Mouse (Mus musculus) G1E (cell line): ENCODE measurements around the gene Rere. TPM values are rescaled to one million over a fixed set of nuclear protein-coding genes. Genes with fewer than 3 reads are reported as not detected.
A peak's percentile ranks its signal among the peaks of the same experiment; 100 is the strongest.

ENCODE experiments used
- ATAC-seq: 2 replicates; pipeline ENCODE4 v1.8.0; 2016; ENCODE audit warnings: mild to moderate bottlenecking; ENCODE audit not compliant: insufficient number of reproducible peaks, poor library complexity, low FRiP score, severe bottlenecking; ENCODE audit errors: extremely low read depth
- DNase-seq: peaks from one replicate; pipeline ENCODE4 v3.0.0; 2012; ENCODE audit warnings: low spot score
- H3K27me3 ChIP-seq: 2 replicates; pipeline ENCODE4 v1.6.1; 2012; ENCODE audit warnings: mild to moderate bottlenecking, low read length, inconsistent platforms; ENCODE audit not compliant: insufficient read depth
- H3K36me3 ChIP-seq: replicated peaks from 2 replicates; pipeline ENCODE3; 2012; ENCODE audit warnings: mild to moderate bottlenecking, inconsistent platforms
- H3K4me1 ChIP-seq: 2 replicates; pipeline ENCODE4 v1.6.1; 2012; ENCODE audit warnings: low read depth, low read length, inconsistent platforms, mixed read lengths; ENCODE audit not compliant: insufficient read depth
- H3K4me3 ChIP-seq: 2 replicates; pipeline ENCODE4 v1.5.1; 2012; ENCODE audit warnings: low read depth, mild to moderate bottlenecking, inconsistent platforms, low read length, moderate library complexity, mixed read lengths
- H3K9me3 ChIP-seq: replicated peaks from 2 replicates; pipeline ENCODE4 v1.6.1; 2012; ENCODE audit warnings: inconsistent platforms
- CTCF ChIP-seq: IDR thresholded peaks from 2 replicates; pipeline ENCODE4 v1.5.1; 2012; ENCODE audit warnings: low read depth, low read length, inconsistent platforms, mixed read lengths
- GATA1 ChIP-seq: IDR thresholded peaks from 2 replicates; pipeline ENCODE4 v1.6.1; 2012; ENCODE audit warnings: borderline replicate concordance, low read length, inconsistent platforms, mixed read lengths
- GATA2 ChIP-seq: IDR thresholded peaks from 2 replicates; pipeline ENCODE4 v1.6.1; 2012; ENCODE audit warnings: low read depth, low read length, inconsistent platforms, borderline replicate concordance
- POLR2AphosphoS5 ChIP-seq: IDR thresholded peaks from 2 replicates; pipeline ENCODE4 v1.6.1; 2012; ENCODE audit warnings: low read depth, low read length, inconsistent platforms; ENCODE audit not compliant: insufficient replicate concordance
- TAL1 ChIP-seq: conservative IDR thresholded peaks from 2 replicates; pipeline ENCODE4 v1.6.1; 2012; ENCODE audit warnings: low read depth, low read length, inconsistent platforms, mixed read lengths
- polyA plus RNA-seq: library from polyadenylated mRNA; stranded (reverse); fragments of >175 nt; gene quantifications from 2 replicates; pipeline ENCODE4 v1.2.3, GENCODE M21; 2012
- total RNA-seq, 2 experiments: library from RNA; stranded (forward) in 1 of 2; stranded (reverse) in 1 of 2; fragments of 200-1000 nt in 1 of 2; fragments of >200 nt in 1 of 2; fragmentation: Nextera tagmentation in 1 of 2; gene quantifications; 2 replicates each; pipeline ENCODE4 v1.2.3; 2014 to 2017

Gene Rere
- total and polyA plus RNA-seq, 3 experiments, result 17.4 to 329 (median 154) TPM

- ATAC-seq (no peak), DNase-seq (no peak)
- peak overlapping the region; percentile 68; the same call in 1 of the 2 replicates for H3K4me3 ChIP-seq
- no peak for TF ChIP-seq GATA2
- TF ChIP-seq GATA1, result no peak
- no peak for TF ChIP-seq POLR2AphosphoS5
- no peak for TF ChIP-seq TAL1
- no peak for TF ChIP-seq CTCF
- peaks cover 73% of the 10 kb centered on the region for H3K4me1 ChIP-seq
- H3K9me3 ChIP-seq, result no peaks in the 10 kb centered on the region
- H3K27me3 ChIP-seq, result no peaks in the 10 kb centered on the region
- H3K36me3 ChIP-seq, result peaks cover 86% of the 10 kb centered on the region
Observed at GRCm38 (mm10) chr4:150241708-150242107, 39.7 kb upstream of the Rere start.

- no peaks in the 10 kb centered on the region for H3K27me3 ChIP-seq
- H3K4me3 ChIP-seq, result peak overlapping the region; percentile 68; the same call in 1 of the 2 replicates
- ATAC-seq (no peak), DNase-seq (no peak)
- H3K36me3 ChIP-seq, result peaks cover 95% of the 10 kb centered on the region
- no peak for TF ChIP-seq GATA2
- TF ChIP-seq GATA1, result no peak
- no peak for TF ChIP-seq CTCF
- no peak for TF ChIP-seq TAL1
- H3K4me1 ChIP-seq, result peaks cover 80% of the 10 kb centered on the region
- no peaks in the 10 kb centered on the region for H3K9me3 ChIP-seq
Observed at GRCm38 (mm10) chr4:150242745-150243144, 38.7 kb upstream of the Rere start.

- H3K4me1 ChIP-seq, result peaks cover 66% of the 10 kb centered on the region
- no peaks in the 10 kb centered on the region for H3K27me3 ChIP-seq
- ATAC-seq, result no peak
- peaks cover 98% of the 10 kb centered on the region for H3K36me3 ChIP-seq
- H3K4me3 ChIP-seq, result no peak overlapping the region
- H3K9me3 ChIP-seq, result no peaks in the 10 kb centered on the region
- no peak for TF ChIP-seq POLR2AphosphoS5
- TF ChIP-seq CTCF, result no peak
- TF ChIP-seq GATA2, result no peak
- TF ChIP-seq GATA1, result no peak
- no peak for TF ChIP-seq TAL1
- no peak for DNase-seq
Observed at GRCm38 (mm10) chr4:150245876-150246275, 35.6 kb upstream of the Rere start.

- Histone ChIP-seq H3K4me1 (peaks cover 45% of the 10 kb centered on the region), H3K36me3 (peaks cover 96% of the 10 kb centered on the region), H3K27me3 (no peaks in the 10 kb centered on the region), H3K9me3 (no peaks in the 10 kb centered on the region), H3K4me3 (no peak overlapping the region)
- ATAC-seq, result peak; percentile 56; the same call in 1 of the 2 replicates
- TF ChIP-seq TAL1 (no peak), CTCF (peak; percentile 91), GATA1 (no peak), GATA2 (no peak)
- DNase-seq, result peak; percentile 54
Observed at GRCm38 (mm10) chr4:150248009-150248408, 33.4 kb upstream of the Rere start.

- H3K9me3 ChIP-seq, result no peaks in the 10 kb centered on the region
- H3K4me1 ChIP-seq, result peaks cover 35% of the 10 kb centered on the region
- TF ChIP-seq GATA1 (no peak), TAL1 (no peak), POLR2AphosphoS5 (no peak; the same call in 1 of the 2 replicates), CTCF (no peak), GATA2 (no peak)
- H3K36me3 ChIP-seq, result peaks cover 90% of the 10 kb centered on the region
- no peaks in the 10 kb centered on the region for H3K27me3 ChIP-seq
- DNase-seq (no peak), ATAC-seq (no peak)
- H3K4me3 ChIP-seq, result no peak overlapping the region
Observed at GRCm38 (mm10) chr4:150248917-150249316, 32.5 kb upstream of the Rere start.

GRCm38 (mm10) chr4:150249731-150250270 is 31.6 kb upstream of the Rere start:
- peaks cover 86% of the 10 kb centered on the region for H3K36me3 ChIP-seq
- ATAC-seq (no peak), DNase-seq (no peak)

More at GRCm38 (mm10) chr4:150249731-150250270, 31.6 kb upstream of the Rere start:
- 0 out of 2 replicates have a peak, but pooled peaks have one; percentile 18 for TF ChIP-seq POLR2AphosphoS5
- TF ChIP-seq GATA1, result no peak
- Histone ChIP-seq H3K4me1 (peaks cover 27% of the 10 kb centered on the region), H3K27me3 (no peaks in the 10 kb centered on the region), H3K4me3 (no peak overlapping the region), H3K9me3 (no peaks in the 10 kb centered on the region)
